Mouse (Mus musculus): ENCODE results near the gene Golm1.

DNA sequence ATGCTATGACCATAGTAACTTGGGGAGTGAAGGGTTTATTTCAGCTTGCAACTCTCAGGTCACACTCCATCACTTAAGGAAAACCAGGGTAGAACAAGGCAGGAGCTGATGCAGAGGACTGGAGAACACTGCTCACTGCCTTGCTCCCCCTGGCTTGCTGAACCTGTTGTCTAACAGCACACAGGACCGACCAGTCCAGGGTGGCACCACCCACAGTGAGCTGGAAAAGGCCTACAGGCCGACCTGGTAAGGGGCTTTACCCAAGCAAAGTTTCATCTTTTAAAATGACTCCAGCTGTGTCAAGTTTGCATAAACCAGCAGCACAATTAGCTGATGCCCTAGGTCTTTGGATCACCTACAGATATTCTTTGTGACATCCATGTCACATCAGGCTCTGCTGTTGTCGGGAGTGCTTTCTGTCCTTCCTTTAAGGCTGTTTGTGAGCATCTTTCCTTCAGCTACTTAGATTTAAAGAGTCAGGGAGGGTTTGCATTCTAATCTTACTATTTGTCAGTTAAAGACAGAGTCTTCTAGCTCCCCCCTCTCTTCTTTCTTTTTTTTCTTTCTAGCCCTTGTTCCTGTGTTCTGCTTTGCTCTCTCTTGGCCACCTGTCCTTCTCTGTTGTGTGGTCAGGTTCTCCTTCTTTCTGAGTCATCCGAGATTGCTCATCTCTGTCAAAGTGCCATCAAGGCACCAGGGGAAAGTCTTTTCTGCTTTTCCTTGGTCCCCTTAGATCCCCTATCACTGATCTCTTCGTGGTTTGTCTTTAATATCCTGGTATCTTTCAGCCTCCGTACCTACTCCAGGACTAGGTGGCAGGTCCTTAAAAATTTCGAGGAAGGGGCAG, 53.7 kb downstream of the Golm1 start:
- TF ChIP-seq CTCF (conservative IDR thresholded peaks at IDR 0.05; ENCODE audit: low read length) (no peak), POU5F1 (IDR thresholded peaks at IDR 0.05; ENCODE audit: borderline replicate concordance, low read length) (no peak), NANOG (IDR thresholded peaks at IDR 0.05; ENCODE audit: borderline replicate concordance, low read length) (no peak)

Data from E14TG2a.4 (cell line).